Mouse (Mus musculus) kidney, postnatal 0 days (tissue): ENCODE measurements around the gene Ccdc77. TPM values are rescaled to one million over a fixed set of nuclear protein-coding genes. Genes with fewer than 3 reads are reported as not detected.
A peak's percentile ranks its signal among the peaks of the same experiment; 100 is the strongest.

Experiments
- ATAC-seq: fragments of 200-750 bp; cut with Nextera tagmentation; replicated peaks from 2 replicates; pipeline ENCODE4 v1.8.0; 2017; ENCODE audit warnings: low read depth, moderate number of reproducible peaks, moderate TSS enrichment, moderate library complexity; ENCODE audit not compliant: low FRiP score
- DNase-seq: peaks from one replicate; pipeline ENCODE4 v3.0.0-alpha.2; 2016; ENCODE audit warnings: low spot score
- H3K27ac ChIP-seq: fragments of 300-500 bp; sonication (generic); 2 replicates; pipeline ENCODE4 v1.5.1; 2014; ENCODE audit warnings: mild to moderate bottlenecking
- H3K27me3 ChIP-seq: fragments of 300-500 bp; sonication (generic); 2 replicates; pipeline ENCODE4 v1.6.1; 2014; ENCODE audit warnings: low read length, mixed read lengths; ENCODE audit not compliant: insufficient read depth
- H3K36me3 ChIP-seq: fragments of 300-500 bp; sonication (generic); 2 replicates; pipeline ENCODE4 v1.6.1; 2014; ENCODE audit warnings: low read length, mixed read lengths; ENCODE audit not compliant: insufficient read depth
- H3K4me1 ChIP-seq: fragments of 300-500 bp; sonication (generic); replicated peaks from 2 replicates; pipeline ENCODE4 v1.6.1; 2014; ENCODE audit warnings: antibody characterized with exemption, low read length, mixed read lengths; ENCODE audit not compliant: insufficient read depth
- H3K4me2 ChIP-seq: fragments of 300-500 bp; sonication (generic); 2 replicates; pipeline ENCODE4 v1.6.1; 2014; ENCODE audit warnings: mild to moderate bottlenecking, low read length, moderate library complexity, mixed read lengths
- H3K4me3 ChIP-seq: fragments of 300-500 bp; sonication (generic); replicated peaks from 2 replicates; pipeline ENCODE4 v1.5.1; 2014; ENCODE audit warnings: low read depth, low read length
- H3K9ac ChIP-seq: fragments of 300-500 bp; sonication (generic); 2 replicates; pipeline ENCODE4 v1.6.1; 2014; ENCODE audit warnings: low read depth, low read length
- H3K9me3 ChIP-seq: fragments of 300-500 bp; sonication (generic); replicated peaks from 2 replicates; pipeline ENCODE4 v1.6.1; 2016; ENCODE audit warnings: low read length, inconsistent platforms, mixed read lengths
- CTCF ChIP-seq: IDR thresholded peaks from 2 replicates; pipeline ENCODE4 v1.5.1; 2016; ENCODE audit warnings: antibody characterized with exemption, low read depth, mild to moderate bottlenecking, moderate library complexity
- WGBS: fragments of 180-500 bp; shearing (Covaris S2); extraction: QIAGEN DNeasy Blood & Tissue Kit; methylation state at CpG from one replicate; pipeline ENCODE4 v1.1.7; 2014; 5-methylcytosine and 5-hydroxymethylcytosine counted together
- polyA plus RNA-seq: library from polyadenylated mRNA; unstranded; fragments of >200 nt; fragmentation: Nextera tagmentation; extraction: Ambion mirVana; gene quantifications from 2 replicates; pipeline ENCODE4 v1.2.1, GENCODE M21; 2015

The Ccdc77 gene
- polyA plus RNA-seq, 1 experiment from 2014 or later = 16.9 TPM

GRCm38 (mm10) chr6:120356478-120356877 is 7.7 kb downstream of the Ccdc77 start:
- TF ChIP-seq CTCF = no peak
- Histone ChIP-seq H3K4me2 (peak overlapping the region; percentile 64), H3K9ac (peak overlapping the region; percentile 66)

GRCm38 (mm10) chr6:120349018-120349417 is 15.2 kb downstream of the Ccdc77 start:
- no peak overlapping the region for H3K9ac ChIP-seq
- no peak for DNase-seq
- H3K27ac ChIP-seq = no peak overlapping the region
- no peak for TF ChIP-seq CTCF
- WGBS = 92% methylated on average over 3 of the region's 3 CpGs
- H3K27me3 ChIP-seq = no peaks in the 10 kb centered on the region
- H3K4me2 ChIP-seq = no peak overlapping the region
- no peaks in the 10 kb centered on the region for H3K9me3 ChIP-seq
- H3K4me3 ChIP-seq = no peak overlapping the region
- no peak for ATAC-seq
- peaks cover 24% of the 10 kb centered on the region for H3K36me3 ChIP-seq
- no peaks in the 10 kb centered on the region for H3K4me1 ChIP-seq

More at GRCm38 (mm10) chr6:120356478-120356877, 7.7 kb downstream of the Ccdc77 start:
- H3K4me3 ChIP-seq = peak overlapping the region; percentile 44
- H3K9me3 ChIP-seq = no peaks in the 10 kb centered on the region
- 28% methylated on average over 5 of the region's 5 CpGs for WGBS
- peak overlapping the region; percentile 86 for H3K27ac ChIP-seq
- H3K27me3 ChIP-seq = no peaks in the 10 kb centered on the region
- no peak for DNase-seq
- no peaks in the 10 kb centered on the region for H3K36me3 ChIP-seq
- H3K4me1 ChIP-seq = peaks cover 8% of the 10 kb centered on the region; the same call in 1 of the 2 replicates
- ATAC-seq = no peak

GRCm38 (mm10) chr6:120343992-120344391 is 20.2 kb downstream of the Ccdc77 start:
- no peaks in the 10 kb centered on the region for H3K9me3 ChIP-seq
- H3K27me3 ChIP-seq = no peaks in the 10 kb centered on the region
- H3K4me3 ChIP-seq = no peak overlapping the region
- no peak overlapping the region for H3K27ac ChIP-seq
- whole genome bisulfite sequencing = 47% methylated on average over 1 of the region's 1 CpGs
- DNase-seq (no peak), ATAC-seq (no peak)
- no peak overlapping the region for H3K9ac ChIP-seq
- H3K36me3 ChIP-seq = peaks cover 38% of the 10 kb centered on the region
- H3K4me1 ChIP-seq = no peaks in the 10 kb centered on the region
- H3K4me2 ChIP-seq = no peak overlapping the region
- no peak for TF ChIP-seq CTCF

- H3K4me1 ChIP-seq = no peaks in the 10 kb centered on the region
- ATAC-seq (no peak), DNase-seq (peak; percentile 11)
- no peaks in the 10 kb centered on the region for H3K9me3 ChIP-seq
- TF ChIP-seq CTCF = peak; percentile 30; the same call in 1 of the 2 replicates
- H3K27ac ChIP-seq = no peak overlapping the region
- H3K9ac ChIP-seq = no peak overlapping the region
- H3K4me3 ChIP-seq = no peak overlapping the region
- H3K4me2 ChIP-seq = no peak overlapping the region
- 83% methylated on average over 2 of the region's 2 CpGs for WGBS
- H3K36me3 ChIP-seq = peaks cover 36% of the 10 kb centered on the region
- H3K27me3 ChIP-seq = no peaks in the 10 kb centered on the region
These were observed 31.8 kb downstream of the Ccdc77 start for GRCm38 (mm10) chr6:120332351-120332750.

GRCm38 (mm10) chr6:120324295-120324927 is 39.8 kb downstream of the Ccdc77 start:
- WGBS = 28% methylated on average over 6 of the region's 6 CpGs
- Histone ChIP-seq H3K9me3 (no peaks in the 10 kb centered on the region), H3K36me3 (peaks cover 14% of the 10 kb centered on the region; the same call in 1 of the 2 replicates), H3K9ac (no peak overlapping the region), H3K4me1 (no peaks in the 10 kb centered on the region), H3K4me3 (no peak overlapping the region), H3K27ac (no peak overlapping the region), H3K4me2 (no peak overlapping the region), H3K27me3 (no peaks in the 10 kb centered on the region)
- ATAC-seq (no peak), DNase-seq (peak; percentile 88)
- peak; percentile 93 for TF ChIP-seq CTCF

- Histone ChIP-seq H3K27me3 (no peaks in the 10 kb centered on the region), H3K36me3 (peaks cover 7% of the 10 kb centered on the region; the same call in 1 of the 2 replicates), H3K27ac (no peak overlapping the region), H3K9ac (no peak overlapping the region), H3K4me1 (no peaks in the 10 kb centered on the region), H3K4me3 (no peak overlapping the region), H3K9me3 (no peaks in the 10 kb centered on the region), H3K4me2 (no peak overlapping the region)
- 70% methylated on average over 2 of the region's 2 CpGs for whole genome bisulfite sequencing
- DNase-seq = no peak
- no peak for TF ChIP-seq CTCF
- no peak for ATAC-seq
These were observed 43.8 kb downstream of the Ccdc77 start for GRCm38 (mm10) chr6:120320369-120320768.
